Mouse (Mus musculus): Measurements from ENCODE around the gene Desi1. TPM values are rescaled to one million over a fixed set of nuclear protein-coding genes. Genes with fewer than 3 reads are reported as not detected.

Gene Desi1
- total RNA-seq (2021): 100 to 1,000 TPM in 1 of 2 experiments, 10 to 100 TPM in 1; 93.9 to 106 TPM
- long read RNA-seq, experiment 1, transcript Desi1-206 (6 exons, 2,934 nt): major isoform, 42 of 155 reads
- long read RNA-seq, experiment 1, partial matches to known transcripts: 6 of 155 reads
- long read RNA-seq, experiment 1, other reads (novel, unspliced or antisense): 104 of 155 reads
- long read RNA-seq, experiment 2, transcript Desi1-206 (6 exons, 2,934 nt): major isoform, 70 of 193 reads
- long read RNA-seq, experiment 2, transcript Desi1-205 (5 exons, 2,854 nt): minor isoform, 8 of 193 reads
- long read RNA-seq, experiment 2, partial matches to known transcripts: 1 of 193 reads
- long read RNA-seq, experiment 2, other reads (novel, unspliced or antisense): 113 of 193 reads

GRCm38 (mm10) chr15:82033762-82034161, at the start of gene Desi1:
Desi1 (minus strand) TSS chr15:82033862.
- Histone ChIP-seq H3K4me3 (no peak within 1 kb of the TSS), H3K27ac (no peak within 1 kb of the TSS)
- DNase-seq (ENCODE audit: low spot score in 2 of 2): no peak
- TF ChIP-seq CTCF (conservative IDR thresholded peaks at IDR 0.05): no peak

GRCm38 (mm10) chr15:82081161-82081560, 47.5 kb upstream of the Desi1 start:
- Histone ChIP-seq H3K4me3 (no peak overlapping the region), H3K27ac (peak overlapping the region; percentile 2; the same call in 1 of the 2 replicates)
- peak; percentile 80 for TF ChIP-seq CTCF (conservative IDR thresholded peaks at IDR 0.05)
- DNase-seq (ENCODE audit: low spot score in 2 of 2): peak; percentile 62 to 72

DNA sequence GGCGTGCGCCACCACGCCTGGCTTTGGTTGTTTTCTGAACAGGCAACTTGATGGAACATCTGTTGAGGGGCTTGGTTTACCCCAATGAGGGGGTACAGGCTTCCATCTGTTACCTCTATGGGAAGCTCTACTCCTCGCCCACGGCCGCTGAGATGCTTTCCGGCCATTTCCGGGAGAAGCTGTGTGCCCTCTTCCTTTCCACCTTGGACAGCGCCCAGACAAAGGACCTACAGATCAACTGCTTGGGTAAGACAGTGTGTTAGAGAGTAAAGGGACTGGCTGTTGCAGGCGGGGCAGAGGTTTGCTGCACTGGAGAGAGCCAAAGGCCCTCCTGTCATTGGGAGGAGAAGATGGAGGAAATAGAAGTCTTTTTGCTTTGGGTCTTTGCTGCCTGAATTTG, 46.2 kb upstream of the Desi1 start:
- no peak for DNase-seq (ENCODE audit: low spot score in 2 of 2)
- no peak for TF ChIP-seq CTCF (conservative IDR thresholded peaks at IDR 0.05)
- H3K27ac ChIP-seq: no peak overlapping the region
- H3K4me3 ChIP-seq: no peak overlapping the region

- TF ChIP-seq CTCF (conservative IDR thresholded peaks at IDR 0.05): no peak
- DNase-seq (ENCODE audit: low spot score in 2 of 2): no peak
- no peak overlapping the region for H3K4me3 ChIP-seq
- H3K27ac ChIP-seq: no peak overlapping the region
Observed at GRCm38 (mm10) chr15:82073490-82073889, 39.8 kb upstream of the Desi1 start.

DNA sequence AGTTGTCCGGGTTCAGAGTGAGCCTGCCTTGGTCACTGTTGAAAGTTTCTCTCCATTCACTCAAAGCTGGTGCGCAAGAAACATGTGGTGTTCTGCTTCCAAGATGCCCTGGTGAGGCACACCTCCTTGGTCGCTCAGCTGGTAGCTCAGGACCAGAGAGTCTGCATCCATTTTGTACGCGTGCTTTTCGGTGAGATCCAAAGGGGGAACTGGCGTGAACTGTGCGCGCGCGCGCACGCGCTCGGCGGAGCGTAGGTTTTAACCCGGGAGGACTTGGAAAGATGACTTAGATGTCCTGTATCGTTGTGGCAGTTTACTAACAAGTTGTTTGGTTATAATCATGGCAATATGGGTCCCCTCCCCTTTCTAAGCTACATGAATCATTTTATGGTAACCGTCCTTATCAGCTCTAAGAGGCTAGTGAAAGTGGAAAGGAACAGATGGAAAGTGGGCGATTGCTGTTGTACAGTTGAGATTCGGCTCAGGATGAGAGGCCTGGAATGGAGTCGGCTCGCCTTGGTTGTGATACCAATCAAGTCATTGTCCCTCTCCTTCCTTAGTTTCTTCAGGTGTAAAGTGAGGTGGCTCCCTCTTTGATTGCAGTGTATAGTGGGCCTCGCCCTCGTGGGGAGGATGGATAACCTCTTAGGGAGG, 38.3 kb upstream of the Desi1 start:
- peak in 1 of 2 experiments; percentile 43 for DNase-seq (ENCODE audit: low spot score in 2 of 2)
- H3K4me3 ChIP-seq: no peak overlapping the region
- TF ChIP-seq CTCF (conservative IDR thresholded peaks at IDR 0.05): no peak
- no peak overlapping the region for H3K27ac ChIP-seq

DNA sequence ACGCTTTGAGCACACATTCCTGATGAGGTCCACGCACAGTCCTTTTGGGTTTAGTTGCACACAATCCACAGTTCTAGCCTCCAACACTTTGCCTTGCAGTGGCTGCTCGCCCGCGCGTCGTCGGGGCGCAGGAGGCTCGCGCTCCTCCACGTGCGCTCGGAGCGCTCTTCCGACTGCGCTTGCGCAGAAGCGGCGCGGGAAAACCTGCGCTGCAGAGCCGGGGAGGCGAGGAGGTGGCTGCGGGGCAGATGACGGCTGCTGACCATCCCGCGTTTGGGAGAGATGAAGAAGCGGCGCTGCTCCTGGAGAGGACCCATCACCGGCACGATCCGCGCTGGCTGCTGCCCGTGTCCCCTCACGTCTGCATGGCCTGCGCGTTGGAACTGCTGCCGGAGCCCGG, 36.2 kb upstream of the Desi1 start, which contains the start of gene Mei1:
TSS of gene Mei1 (plus strand) at position 99 of the 400 bp plus-strand sequence.
- no peak for TF ChIP-seq CTCF (conservative IDR thresholded peaks at IDR 0.05)

GRCm38 (mm10) chr15:82065511-82065910, 31.8 kb upstream of the Desi1 start:
- H3K27ac ChIP-seq: no peak overlapping the region
- TF ChIP-seq CTCF (conservative IDR thresholded peaks at IDR 0.05): peak; percentile 95
- no peak overlapping the region for H3K4me3 ChIP-seq
- peak; percentile 72 to 91 for DNase-seq (ENCODE audit: low spot score in 2 of 2)

More for the DNA sequence above, 36.2 kb upstream of the Desi1 start, which contains the start of gene Mei1:
- H3K4me3 ChIP-seq: no peak within 1 kb of the TSS; the same call in 1 of the 2 replicates
- H3K27ac ChIP-seq: no peak within 1 kb of the TSS
- no peak for DNase-seq (ENCODE audit: low spot score in 2 of 2)

DNA sequence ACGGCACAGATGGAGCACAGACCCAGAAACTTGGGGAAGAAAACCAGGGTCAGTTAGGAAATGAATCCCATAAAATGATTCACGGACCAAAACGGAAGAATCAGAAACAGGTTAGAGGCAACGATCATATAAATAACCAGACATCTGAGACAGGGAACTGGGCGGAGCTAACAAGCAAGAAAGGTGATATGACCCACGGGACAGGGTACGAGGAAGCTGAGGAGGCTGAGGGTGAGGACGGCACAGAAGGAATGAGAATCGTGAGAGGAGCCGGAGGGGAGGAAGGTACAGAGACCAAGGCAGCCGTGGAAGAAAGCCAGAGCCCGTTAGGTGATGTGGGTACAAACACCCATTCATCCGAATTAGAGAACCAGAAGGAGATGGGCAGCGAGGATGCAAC, 30.2 kb upstream of the Desi1 start:
- no peak for TF ChIP-seq CTCF (conservative IDR thresholded peaks at IDR 0.05)
- Histone ChIP-seq H3K27ac (no peak overlapping the region), H3K4me3 (no peak overlapping the region)
- DNase-seq (ENCODE audit: low spot score in 2 of 2): no peak

DNA sequence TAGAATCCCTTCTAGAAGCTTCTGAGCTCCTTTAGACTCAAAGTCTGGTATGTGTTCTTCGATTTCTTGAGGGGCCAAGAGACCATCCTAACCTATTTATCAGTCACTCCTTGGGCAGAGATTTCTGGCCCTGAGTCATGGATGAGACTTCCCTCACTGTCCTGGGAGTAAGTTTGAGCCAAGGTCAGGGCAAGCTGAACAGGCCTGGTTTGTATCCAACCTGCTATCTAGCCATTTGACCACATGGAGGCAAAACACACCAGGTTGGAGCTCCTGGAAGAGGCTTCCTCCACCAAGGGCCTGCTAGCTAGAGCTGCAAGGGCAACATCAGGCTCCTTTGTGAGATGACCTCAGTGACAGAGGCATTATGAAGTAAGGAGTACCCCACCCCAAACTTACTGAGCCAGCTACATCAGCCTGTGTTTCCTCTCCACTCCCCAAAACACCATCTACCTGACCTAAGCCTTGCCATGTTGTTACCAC, 25.1 kb upstream of the Desi1 start, which contains the start of gene 4930407I10Rik:
TSS of gene 4930407I10Rik (plus strand) at position 433 of the 483 bp plus-strand sequence.
- DNase-seq (ENCODE audit: low spot score in 2 of 2): no peak
- Histone ChIP-seq H3K27ac (no peak within 1 kb of the TSS), H3K4me3 (no peak within 1 kb of the TSS)
- TF ChIP-seq CTCF (conservative IDR thresholded peaks at IDR 0.05): no peak

DNA sequence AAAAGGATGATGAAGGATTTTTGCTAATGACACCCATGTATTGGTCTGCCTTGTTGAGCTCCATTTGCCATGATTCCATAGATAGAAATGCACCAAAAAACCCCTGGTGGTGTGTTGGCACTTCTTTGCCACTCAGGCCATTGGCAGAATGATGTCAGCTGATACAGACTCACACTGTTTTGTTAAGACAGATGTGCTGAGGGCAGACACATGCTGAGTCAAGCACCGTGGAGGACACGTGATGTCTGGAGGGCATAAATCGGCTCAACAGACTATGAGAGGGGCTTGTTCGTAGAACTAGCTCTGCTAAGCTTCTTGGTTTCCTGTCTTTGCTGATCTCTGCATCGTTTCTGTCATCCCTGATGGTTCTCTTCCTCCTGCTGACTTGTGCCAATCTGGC, 18.9 kb upstream of the Desi1 start:
- Histone ChIP-seq H3K4me3 (no peak overlapping the region), H3K27ac (no peak overlapping the region)
- no peak for TF ChIP-seq CTCF (conservative IDR thresholded peaks at IDR 0.05)
- DNase-seq (ENCODE audit: low spot score in 2 of 2): no peak

DNA sequence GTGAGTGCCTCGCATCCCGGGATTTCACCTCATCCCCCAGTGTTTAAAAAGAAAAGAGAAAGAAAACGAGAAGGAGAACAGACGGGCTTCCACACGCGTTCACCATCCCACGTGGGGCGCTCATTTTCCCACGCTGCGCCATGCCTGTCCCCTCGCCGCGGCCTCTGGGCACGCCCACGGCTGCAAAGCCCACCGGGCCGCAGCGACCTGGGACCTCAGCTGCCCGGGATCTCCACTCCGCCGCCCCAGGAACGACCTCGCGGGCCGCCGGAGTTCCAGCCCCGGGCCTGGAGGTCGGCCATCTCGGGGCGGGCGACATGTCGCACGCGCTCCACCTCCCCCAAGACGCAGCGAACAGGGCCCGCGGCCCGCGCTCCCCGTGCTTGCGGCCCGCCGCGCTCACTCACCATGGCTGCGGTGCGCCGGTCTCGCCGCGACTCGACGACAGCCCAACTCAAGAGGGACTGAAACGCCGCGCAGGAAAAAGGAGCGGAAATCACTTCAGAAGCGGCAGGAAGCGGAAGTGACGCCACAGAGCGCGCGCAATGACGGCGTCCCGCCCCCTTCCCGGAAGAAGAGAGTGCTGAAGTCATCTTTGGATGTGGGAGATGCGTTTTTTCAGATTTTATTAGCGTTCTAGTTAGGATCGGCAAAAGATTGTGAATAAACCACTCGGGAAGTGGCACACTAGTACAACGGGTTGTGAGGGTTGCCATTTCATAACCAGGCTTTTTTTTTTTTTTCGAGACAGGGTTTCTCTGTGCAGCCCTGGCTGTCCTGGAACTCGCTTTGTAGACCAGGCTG, 13.6 kb upstream of the Desi1 start, which contains the start of gene Snu13:
TSS of gene Snu13 (minus strand) at position 519 of the 804 bp plus-strand sequence.
- TF ChIP-seq CTCF (conservative IDR thresholded peaks at IDR 0.05): no peak
- DNase-seq (ENCODE audit: low spot score in 2 of 2): peak; percentile 91 to 95
- H3K4me3 ChIP-seq: peak within 1 kb of the TSS; percentile 97
- peak within 1 kb of the TSS; percentile 94 for H3K27ac ChIP-seq

DNA sequence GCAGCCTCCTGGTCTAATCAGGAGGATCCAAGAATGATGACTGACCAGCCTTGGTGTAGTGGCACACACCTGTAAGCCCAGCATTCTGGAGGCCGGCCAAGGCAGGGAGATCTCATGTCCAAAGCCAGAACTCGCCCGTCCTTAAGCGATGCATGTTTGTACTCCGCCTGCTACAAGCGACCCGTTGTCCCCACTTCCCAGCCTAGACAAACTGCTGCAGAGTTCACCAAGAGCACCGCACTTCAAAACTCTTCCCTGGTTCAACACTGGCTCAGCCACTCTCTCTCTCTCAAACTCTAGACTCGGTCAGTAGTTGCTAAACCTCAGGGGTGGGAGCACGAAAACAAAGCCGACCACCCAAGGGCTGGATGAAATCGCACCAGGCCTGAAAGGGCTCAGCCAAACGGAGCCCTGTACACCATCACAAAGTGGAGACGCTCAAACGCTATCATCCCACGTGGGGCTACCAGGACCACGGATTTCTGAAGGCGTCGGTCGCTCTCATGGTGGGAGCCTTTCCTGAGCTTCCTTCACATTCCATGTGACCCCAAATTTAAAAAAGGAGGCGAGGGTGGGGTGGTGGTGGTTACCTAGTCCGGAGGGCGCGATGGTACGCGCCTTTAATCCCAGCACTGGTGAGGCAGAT, 12.7 kb upstream of the Desi1 start:
- Histone ChIP-seq H3K4me3 (peak overlapping the region; percentile 97), H3K27ac (peak overlapping the region; percentile 94)
- DNase-seq (ENCODE audit: low spot score in 2 of 2): no peak
- no peak for TF ChIP-seq CTCF (conservative IDR thresholded peaks at IDR 0.05)
